Mouse (Mus musculus) kidney, adult 2 months (tissue): ENCODE results near the gene Cfap161. TPM values are rescaled to one million over a fixed set of nuclear protein-coding genes. Genes with fewer than 3 reads are reported as not detected.
A peak's percentile ranks its signal among the peaks of the same experiment; 100 is the strongest.

ENCODE experiments used
- DNase-seq: peaks from one replicate; pipeline ENCODE4 v3.0.0; 2021
- H3K27ac ChIP-seq: fragments of 200-500 bp; 2 replicates; pipeline ENCODE4 v1.5.1; 2012; ENCODE audit warnings: low read depth, low read length, control low read depth, inconsistent platforms; ENCODE audit not compliant: insufficient read depth
- H3K27me3 ChIP-seq: fragments of 200-500 bp; replicated peaks from 2 replicates; pipeline ENCODE4 v1.6.1; 2012; ENCODE audit warnings: mild to moderate bottlenecking, moderate library complexity, low read length, inconsistent platforms; ENCODE audit not compliant: control insufficient read depth, insufficient read depth
- H3K36me3 ChIP-seq: fragments of 200-500 bp; 2 replicates; pipeline ENCODE4 v1.6.1; 2012; ENCODE audit warnings: mild to moderate bottlenecking, moderate library complexity, low read length, inconsistent platforms; ENCODE audit not compliant: control insufficient read depth, insufficient read depth
- H3K4me1 ChIP-seq: fragments of 200-500 bp; 2 replicates; pipeline ENCODE4 v1.6.1; 2011; ENCODE audit warnings: low read length; ENCODE audit not compliant: control insufficient read depth, insufficient read depth
- H3K4me3 ChIP-seq: fragments of 200-500 bp; 2 replicates; pipeline ENCODE4 v1.5.1; 2011; ENCODE audit warnings: mild to moderate bottlenecking, low read depth, low read length, control low read depth; ENCODE audit not compliant: insufficient read depth
- CTCF ChIP-seq: fragments of 200-500 bp; conservative IDR thresholded peaks from 2 replicates; pipeline ENCODE4 v1.5.1; 2011; ENCODE audit warnings: low read depth, mild to moderate bottlenecking, control low read depth, low read length, moderate library complexity, mixed read lengths; ENCODE audit not compliant: insufficient read depth, insufficient read length
- POLR2A ChIP-seq: fragments of 200-500 bp; IDR thresholded peaks from one replicate; pipeline ENCODE4 v1.6.1; 2011; ENCODE audit warnings: low read depth, low read length, control low read depth
- WGBS: fragments of 180-500 bp; shearing (Covaris S2); methylation state at CpG from one replicate; pipeline ENCODE4 v1.1.7; 2018; 5-methylcytosine and 5-hydroxymethylcytosine counted together
- polyA plus RNA-seq: library from polyadenylated mRNA; depleted of rRNA; stranded (reverse); fragments of >200 nt; gene quantifications from 2 replicates; pipeline ENCODE4 v1.2.3, GENCODE M21; 2012

Cfap161 gene
- polyA plus RNA-seq, 1 experiment: not detected

DNA sequence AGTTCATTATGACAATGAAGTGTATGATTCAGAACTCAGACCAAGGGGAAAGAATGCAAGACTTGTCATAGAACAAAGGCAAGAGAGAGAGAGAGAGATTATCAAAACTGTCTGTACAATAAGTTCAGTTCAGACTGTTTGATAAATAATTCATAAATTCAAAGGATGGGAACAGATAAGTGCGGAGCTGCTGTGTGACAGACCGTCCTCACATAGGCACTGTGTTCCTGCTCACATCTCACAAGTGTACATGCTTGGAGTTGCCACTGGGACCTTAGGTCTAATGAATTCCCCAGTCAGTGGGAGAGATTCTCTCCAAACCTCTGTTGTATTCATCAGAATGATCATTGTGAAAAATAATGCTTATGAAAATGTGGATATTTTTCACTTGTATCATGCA is 27.3 kb upstream of the Cfap161 start:
- WGBS: 95% methylated on average over 2 of the region's 2 CpGs
- H3K27ac ChIP-seq: no peak overlapping the region
- H3K4me3 ChIP-seq: no peak overlapping the region

DNA sequence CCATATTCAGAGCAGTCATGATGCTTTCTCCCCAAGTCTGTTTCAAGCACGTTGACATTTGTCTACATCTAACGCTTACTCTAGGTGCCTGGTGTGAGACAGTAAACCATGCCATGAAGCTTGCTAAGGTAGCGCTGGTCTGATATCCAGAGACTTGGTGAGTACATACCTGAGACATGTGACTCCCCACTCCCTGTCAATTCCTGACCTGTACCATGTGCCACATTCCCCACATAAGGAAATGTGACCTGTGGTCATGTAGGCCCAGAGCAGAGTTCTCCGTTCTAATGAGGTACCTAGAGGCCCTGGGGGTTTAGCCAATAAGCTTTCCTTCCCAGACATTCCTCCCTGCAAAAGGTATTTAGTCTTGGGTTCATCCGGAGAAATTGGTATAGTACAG is 22.2 kb upstream of the Cfap161 start:
- WGBS: 97% methylated on average over 5 of the region's 5 CpGs
- DNase-seq: no peak
- no peaks in the 10 kb centered on the region for H3K36me3 ChIP-seq
- no peaks in the 10 kb centered on the region for H3K4me1 ChIP-seq
- H3K27me3 ChIP-seq: no peaks in the 10 kb centered on the region
- no peak overlapping the region for H3K27ac ChIP-seq
- TF ChIP-seq CTCF (no peak), POLR2A (no peak)
- H3K4me3 ChIP-seq: no peak overlapping the region

More for the DNA sequence above, 27.3 kb upstream of the Cfap161 start:
- Histone ChIP-seq H3K27me3 (no peaks in the 10 kb centered on the region), H3K36me3 (no peaks in the 10 kb centered on the region), H3K4me1 (no peaks in the 10 kb centered on the region)
- no peak for DNase-seq
- TF ChIP-seq CTCF (no peak), POLR2A (no peak)

DNA sequence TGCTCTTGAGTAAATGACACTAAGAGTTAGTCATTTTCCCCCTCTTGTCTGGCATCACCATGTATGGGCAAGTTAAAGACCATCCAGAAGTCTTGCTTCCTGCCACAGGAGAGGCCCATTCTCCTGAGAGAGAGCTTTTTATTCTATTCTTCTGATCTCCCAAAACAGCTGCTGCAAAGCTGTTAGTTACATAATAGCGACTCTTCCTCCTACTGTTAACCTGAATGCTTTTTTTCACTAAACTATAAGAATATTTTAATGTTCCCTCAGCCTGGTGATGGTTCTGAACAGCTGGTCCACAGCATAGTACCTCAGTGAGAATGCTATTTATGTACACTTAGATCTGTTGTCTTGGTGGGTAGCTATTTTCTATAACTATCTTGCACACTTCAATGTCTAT is 21.0 kb upstream of the Cfap161 start:
- no peak for TF ChIP-seq POLR2A
- TF ChIP-seq CTCF: no peak
- Histone ChIP-seq H3K27ac (no peak overlapping the region), H3K4me3 (no peak overlapping the region), H3K36me3 (no peaks in the 10 kb centered on the region), H3K4me1 (no peaks in the 10 kb centered on the region), H3K27me3 (no peaks in the 10 kb centered on the region)
- WGBS: 81% methylated on average over 1 of the region's 1 CpGs
- DNase-seq: no peak

DNA sequence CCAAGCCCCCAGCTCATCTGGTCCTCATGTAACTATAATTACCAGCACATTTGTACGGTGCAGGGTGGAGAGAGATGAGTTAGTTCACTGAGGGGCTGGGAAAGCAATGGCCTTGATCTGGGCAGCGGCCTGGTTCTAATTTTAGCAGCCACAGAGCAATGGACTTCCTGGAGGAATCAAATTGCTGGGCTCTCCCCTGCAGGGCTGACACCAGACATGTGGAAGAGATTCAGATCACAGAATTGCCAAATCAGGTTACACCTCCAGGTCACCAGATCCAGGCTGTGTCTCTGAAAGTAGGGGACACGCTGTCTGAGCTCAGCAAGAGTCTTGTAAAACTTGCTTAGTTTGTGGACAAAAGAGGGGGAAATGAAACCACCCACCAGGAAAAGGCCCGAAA is 19.3 kb upstream of the Cfap161 start:
- no peak overlapping the region for H3K4me3 ChIP-seq
- no peaks in the 10 kb centered on the region for H3K27me3 ChIP-seq
- peak overlapping the region; percentile 37 for H3K27ac ChIP-seq
- peak; percentile 61 for DNase-seq
- H3K36me3 ChIP-seq: no peaks in the 10 kb centered on the region
- H3K4me1 ChIP-seq: peaks cover 1% of the 10 kb centered on the region; the same call in 1 of the 2 replicates
- TF ChIP-seq CTCF: no peak
- TF ChIP-seq POLR2A: no peak
- WGBS: 33% methylated on average over 4 of the region's 4 CpGs

DNA sequence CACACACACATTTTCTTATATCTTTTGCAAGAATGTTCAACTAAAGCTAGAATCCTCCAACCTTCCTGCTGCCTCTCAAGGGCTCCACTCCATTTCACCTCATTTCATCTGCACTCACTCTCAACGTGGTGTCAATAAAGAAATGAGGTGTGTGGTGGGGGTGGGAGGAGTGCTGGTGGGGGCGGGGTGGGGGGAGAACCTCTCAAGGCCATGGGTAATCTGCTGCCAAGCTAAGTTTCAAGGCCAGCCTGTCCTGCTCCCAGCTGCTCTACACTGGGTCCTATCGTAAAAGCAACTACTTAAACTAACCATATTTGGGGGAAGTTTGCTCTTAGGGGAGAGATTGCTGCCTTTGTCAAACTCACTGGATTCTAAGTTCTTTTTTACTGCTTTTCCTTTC is 18.8 kb upstream of the Cfap161 start:
- no peak overlapping the region for H3K4me3 ChIP-seq
- no peaks in the 10 kb centered on the region for H3K36me3 ChIP-seq
- WGBS: 30% methylated on average over 3 of the region's 3 CpGs
- DNase-seq: no peak
- no peak for TF ChIP-seq POLR2A
- TF ChIP-seq CTCF: no peak
- H3K4me1 ChIP-seq: peaks cover 3% of the 10 kb centered on the region; the same call in 1 of the 2 replicates
- no peaks in the 10 kb centered on the region for H3K27me3 ChIP-seq
- H3K27ac ChIP-seq: no peak overlapping the region

DNA sequence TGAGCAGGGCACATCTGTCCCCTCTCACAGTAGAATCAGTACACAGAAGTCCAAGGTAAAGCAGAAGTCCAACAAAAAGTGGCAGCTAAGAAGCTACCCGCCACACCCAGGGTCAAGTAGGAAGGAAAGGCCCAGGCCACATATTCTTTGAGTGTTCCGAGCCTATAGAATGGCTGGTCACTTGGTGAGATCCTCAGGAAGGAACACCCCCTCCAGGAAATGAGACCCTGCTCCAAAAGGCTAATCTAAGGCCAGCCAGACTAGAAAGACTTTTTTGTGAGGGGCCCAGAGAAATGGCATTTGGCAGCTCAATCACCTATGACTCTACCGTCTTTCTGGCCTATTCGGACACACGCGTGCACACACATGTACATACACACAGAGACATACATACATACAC is 18.3 kb upstream of the Cfap161 start:
- no peaks in the 10 kb centered on the region for H3K36me3 ChIP-seq
- no peak overlapping the region for H3K27ac ChIP-seq

DNA sequence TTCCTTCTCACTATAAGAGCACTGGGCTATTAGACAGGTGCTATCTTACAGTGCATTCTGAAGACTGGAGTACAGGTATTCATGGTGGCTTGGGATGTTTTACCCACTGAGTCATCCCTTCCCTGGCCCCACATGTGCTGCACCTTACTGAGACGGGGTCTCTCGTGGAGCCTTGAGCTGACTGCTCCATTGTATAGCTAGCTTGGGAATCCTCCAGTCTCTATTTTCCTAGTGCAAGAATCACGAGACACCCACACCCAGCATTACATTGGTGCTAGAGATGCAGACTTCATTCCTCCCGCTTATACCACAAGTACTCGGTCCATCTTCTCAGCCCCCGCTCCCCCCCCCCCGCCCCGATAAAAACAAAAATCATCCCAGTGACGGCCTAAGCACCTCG is 17.9 kb upstream of the Cfap161 start:
- H3K4me3 ChIP-seq: no peak overlapping the region
- no peak for TF ChIP-seq POLR2A
- no peak for TF ChIP-seq CTCF
- H3K27ac ChIP-seq: no peak overlapping the region; the same call in 1 of the 2 replicates
- H3K36me3 ChIP-seq: no peaks in the 10 kb centered on the region
- no peak for DNase-seq
- H3K27me3 ChIP-seq: no peaks in the 10 kb centered on the region
- WGBS: 83% methylated on average over 10 of the region's 10 CpGs
- H3K4me1 ChIP-seq: peaks cover 3% of the 10 kb centered on the region; the same call in 1 of the 2 replicates

More for the DNA sequence above, 18.3 kb upstream of the Cfap161 start:
- WGBS: 78% methylated on average over 6 of the region's 6 CpGs
- no peak for DNase-seq
- H3K27me3 ChIP-seq: no peaks in the 10 kb centered on the region
- no peak for TF ChIP-seq CTCF
- TF ChIP-seq POLR2A: no peak
- H3K4me1 ChIP-seq: peaks cover 3% of the 10 kb centered on the region; the same call in 1 of the 2 replicates
- H3K4me3 ChIP-seq: no peak overlapping the region

DNA sequence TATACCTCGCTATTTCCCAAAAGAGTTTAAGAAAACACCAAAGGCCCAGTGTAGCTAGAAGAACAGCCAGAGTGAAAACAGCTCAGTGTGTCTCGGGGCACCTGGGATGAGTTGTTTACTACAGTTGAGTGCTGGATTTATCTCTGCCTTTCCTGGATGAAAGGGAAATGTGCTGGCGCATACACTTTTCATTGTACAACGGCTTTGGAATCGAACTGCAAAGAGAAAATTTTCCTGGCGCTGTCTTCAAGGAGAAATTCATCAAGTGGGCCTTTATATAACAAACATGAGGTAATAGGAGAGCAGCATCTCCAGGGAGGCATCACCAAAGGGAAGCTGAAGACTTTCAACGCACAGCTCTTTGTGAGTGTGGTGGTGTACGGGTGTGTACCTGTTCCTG is 17.2 kb upstream of the Cfap161 start:
- TF ChIP-seq POLR2A: no peak
- TF ChIP-seq CTCF: no peak
- no peaks in the 10 kb centered on the region for H3K27me3 ChIP-seq
- H3K27ac ChIP-seq: peak overlapping the region; percentile 58; the same call in 1 of the 2 replicates
- peak; percentile 73 for DNase-seq
- H3K36me3 ChIP-seq: no peaks in the 10 kb centered on the region
- WGBS: 80% methylated on average over 8 of the region's 8 CpGs
- H3K4me3 ChIP-seq: no peak overlapping the region
- H3K4me1 ChIP-seq: peaks cover 3% of the 10 kb centered on the region; the same call in 1 of the 2 replicates
